Mouse (Mus musculus) midbrain, embryonic 14.5 days (tissue): Measurements from ENCODE around the gene Ccdc169. TPM values are rescaled to one million over a fixed set of nuclear protein-coding genes. Genes with fewer than 3 reads are reported as not detected.

Experiments used
- ATAC-seq: fragments of 200-750 bp; cut with Nextera tagmentation; 2 replicates; pipeline ENCODE4 v1.8.0; 2017; ENCODE audit warnings: moderate number of reproducible peaks, moderate library complexity; ENCODE audit not compliant: low FRiP score, low TSS enrichment
- DNase-seq: peaks from one replicate; pipeline ENCODE4 v3.0.0-alpha.2; 2015
- H3K27ac ChIP-seq: fragments of 300-500 bp; sonication (generic); replicated peaks from 2 replicates; pipeline ENCODE4 v1.5.1; 2014; ENCODE audit warnings: mild to moderate bottlenecking, low read depth, low read length, moderate library complexity
- H3K27me3 ChIP-seq: fragments of 300-500 bp; sonication (generic); 2 replicates; pipeline ENCODE4 v1.6.1; 2014; ENCODE audit warnings: low read length, control low read depth, mixed read lengths; ENCODE audit not compliant: control insufficient read depth, insufficient read depth
- H3K36me3 ChIP-seq: fragments of 300-500 bp; sonication (generic); 2 replicates; pipeline ENCODE4 v1.6.1; 2014; ENCODE audit warnings: low read length, control low read depth; ENCODE audit not compliant: control insufficient read depth, insufficient read depth
- H3K4me1 ChIP-seq: fragments of 300-500 bp; sonication (generic); 2 replicates; pipeline ENCODE4 v1.6.1; 2014; ENCODE audit warnings: mild to moderate bottlenecking, antibody characterized with exemption, low read length, control low read depth; ENCODE audit not compliant: control insufficient read depth, insufficient read depth
- H3K4me2 ChIP-seq: fragments of 300-500 bp; sonication (generic); 2 replicates; pipeline ENCODE4 v1.6.1; 2014; ENCODE audit warnings: mild to moderate bottlenecking, low read length, moderate library complexity
- H3K4me3 ChIP-seq: fragments of 300-500 bp; sonication (generic); replicated peaks from 2 replicates; pipeline ENCODE4 v1.5.1; 2014; ENCODE audit warnings: low read depth, low read length
- H3K9ac ChIP-seq: fragments of 300-500 bp; sonication (generic); replicated peaks from 2 replicates; pipeline ENCODE4 v1.6.1; 2014; ENCODE audit warnings: mild to moderate bottlenecking, low read length, moderate library complexity
- H3K9me3 ChIP-seq: fragments of 300-500 bp; sonication (generic); 2 replicates; pipeline ENCODE4 v1.6.1; 2016; ENCODE audit warnings: low read length, control low read depth, mixed read lengths; ENCODE audit not compliant: control insufficient read depth
- WGBS: fragments of 180-500 bp; shearing (Covaris S2); extraction: QIAGEN DNeasy Blood & Tissue Kit; methylation state at CpG from one replicate; pipeline ENCODE4 v1.1.7; 2014; 5-methylcytosine and 5-hydroxymethylcytosine counted together
- polyA plus RNA-seq: library from polyadenylated mRNA; unstranded; fragments of >200 nt; fragmentation: Nextera tagmentation; extraction: Ambion mirVana; gene quantifications from 2 replicates; pipeline ENCODE4 v1.2.1, GENCODE M21; 2014

Gene Ccdc169
- polyA plus RNA-seq, 1 experiment from 2014 or later = 0.12 TPM

DNA sequence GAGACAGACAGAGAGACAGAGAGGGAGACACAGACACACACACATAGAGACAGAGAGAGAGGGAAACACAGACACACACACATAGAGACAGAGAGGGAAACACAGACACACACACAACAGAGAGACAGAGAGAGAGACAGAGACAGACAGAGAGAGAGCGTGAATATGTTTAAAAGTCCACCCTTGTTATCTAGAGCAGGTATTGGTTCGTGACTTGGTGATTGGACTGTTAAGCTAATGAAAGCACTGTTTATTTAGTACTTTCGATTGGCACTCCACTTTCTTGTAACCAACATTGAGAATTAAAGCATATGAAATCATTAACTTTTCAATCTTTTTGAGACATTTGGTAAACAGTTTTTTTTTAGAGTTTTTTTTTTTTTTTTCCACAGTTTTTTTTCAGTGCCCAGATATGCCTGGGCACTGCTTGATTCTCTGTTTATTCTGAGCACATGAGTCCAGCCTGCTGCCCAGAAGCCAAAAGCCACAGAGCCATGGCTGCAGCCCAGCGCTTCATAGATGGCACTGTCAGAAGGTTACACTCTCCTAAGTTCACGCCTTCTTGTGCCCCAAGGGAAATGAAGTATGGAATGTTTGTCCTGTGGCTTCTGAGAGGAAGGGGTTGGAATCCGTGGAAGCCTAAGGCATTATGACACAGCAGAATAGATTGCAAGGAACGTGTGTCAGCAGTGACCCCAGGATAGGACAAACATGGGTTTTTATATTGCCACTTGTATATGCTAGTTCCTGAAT, 22.6 kb upstream of the Ccdc169 start:
- no peak overlapping the region for H3K4me3 ChIP-seq
- H3K27me3 ChIP-seq = no peaks in the 10 kb centered on the region
- peaks cover 25% of the 10 kb centered on the region for H3K36me3 ChIP-seq
- no peak for DNase-seq
- H3K4me2 ChIP-seq = no peak overlapping the region
- no peak overlapping the region for H3K27ac ChIP-seq
- 84% methylated on average over 7 of the region's 7 CpGs for WGBS
- ATAC-seq = no peak
- H3K4me1 ChIP-seq = peaks cover 13% of the 10 kb centered on the region
- no peak overlapping the region for H3K9ac ChIP-seq
- no peaks in the 10 kb centered on the region for H3K9me3 ChIP-seq

DNA sequence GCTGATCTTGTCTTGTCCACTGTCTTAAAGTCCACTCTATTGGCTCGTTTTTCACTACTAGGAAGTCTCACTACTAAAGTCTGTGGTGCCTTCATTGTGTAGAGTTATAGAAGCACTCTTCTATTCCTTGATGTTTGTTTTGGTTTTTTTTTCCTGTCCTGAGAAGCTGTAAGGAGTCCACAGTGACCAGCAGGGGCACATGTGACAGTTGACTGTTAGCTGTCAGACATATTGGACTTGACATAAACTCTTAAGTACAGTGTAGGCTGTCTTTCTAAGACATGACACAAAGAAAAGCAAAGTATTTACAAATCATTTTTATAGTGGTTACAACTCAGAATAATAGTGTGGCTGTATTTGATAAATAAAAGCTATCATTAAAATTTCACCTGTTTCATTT, 22.1 kb upstream of the Ccdc169 start:
- Histone ChIP-seq H3K9ac (no peak overlapping the region), H3K9me3 (no peaks in the 10 kb centered on the region), H3K27me3 (no peaks in the 10 kb centered on the region), H3K4me1 (peaks cover 13% of the 10 kb centered on the region), H3K36me3 (peaks cover 29% of the 10 kb centered on the region), H3K27ac (no peak overlapping the region), H3K4me2 (no peak overlapping the region), H3K4me3 (no peak overlapping the region)
- no peak for ATAC-seq
- WGBS = 71% methylated on average over 1 of the region's 1 CpGs
- DNase-seq = no peak

DNA sequence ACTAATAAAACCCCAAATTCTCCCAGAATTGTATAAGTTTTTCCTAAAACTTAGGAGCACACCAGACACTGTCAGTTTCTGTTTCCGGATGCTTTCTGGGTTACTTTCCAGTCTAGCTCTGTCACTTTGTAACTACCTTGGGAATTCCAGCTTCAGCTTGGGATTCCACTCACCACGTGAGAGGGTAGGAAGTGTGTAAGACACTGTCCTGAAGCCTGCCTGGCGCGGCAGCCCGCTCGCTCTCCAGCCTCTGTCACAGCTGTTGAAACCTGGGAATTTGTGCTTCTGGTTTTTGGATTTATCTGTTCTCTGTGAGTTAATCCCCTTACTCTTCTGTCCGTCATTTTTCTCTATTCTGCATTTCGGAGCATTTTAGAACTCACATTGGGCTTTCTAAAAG, 21.1 kb upstream of the Ccdc169 start:
- Histone ChIP-seq H3K4me3 (no peak overlapping the region), H3K4me1 (peaks cover 13% of the 10 kb centered on the region), H3K9ac (no peak overlapping the region), H3K27ac (no peak overlapping the region), H3K27me3 (no peaks in the 10 kb centered on the region), H3K4me2 (no peak overlapping the region), H3K36me3 (peaks cover 36% of the 10 kb centered on the region), H3K9me3 (no peaks in the 10 kb centered on the region)
- ATAC-seq (no peak), DNase-seq (no peak)
- WGBS = 86% methylated on average over 8 of the region's 8 CpGs

- DNase-seq (no peak), ATAC-seq (no peak)
- no peak overlapping the region for H3K9ac ChIP-seq
- peaks cover 61% of the 10 kb centered on the region for H3K36me3 ChIP-seq
- peaks cover 4% of the 10 kb centered on the region; the same call in 1 of the 2 replicates for H3K4me1 ChIP-seq
- H3K27ac ChIP-seq = no peak overlapping the region
- H3K4me2 ChIP-seq = no peak overlapping the region
- no peak overlapping the region for H3K4me3 ChIP-seq
- 95% methylated on average over 6 of the region's 6 CpGs for WGBS
- H3K9me3 ChIP-seq = no peaks in the 10 kb centered on the region
- no peaks in the 10 kb centered on the region for H3K27me3 ChIP-seq
Observed at GRCm38 (mm10) chr3:55119275-55119898, 17.8 kb upstream of the Ccdc169 start.

DNA sequence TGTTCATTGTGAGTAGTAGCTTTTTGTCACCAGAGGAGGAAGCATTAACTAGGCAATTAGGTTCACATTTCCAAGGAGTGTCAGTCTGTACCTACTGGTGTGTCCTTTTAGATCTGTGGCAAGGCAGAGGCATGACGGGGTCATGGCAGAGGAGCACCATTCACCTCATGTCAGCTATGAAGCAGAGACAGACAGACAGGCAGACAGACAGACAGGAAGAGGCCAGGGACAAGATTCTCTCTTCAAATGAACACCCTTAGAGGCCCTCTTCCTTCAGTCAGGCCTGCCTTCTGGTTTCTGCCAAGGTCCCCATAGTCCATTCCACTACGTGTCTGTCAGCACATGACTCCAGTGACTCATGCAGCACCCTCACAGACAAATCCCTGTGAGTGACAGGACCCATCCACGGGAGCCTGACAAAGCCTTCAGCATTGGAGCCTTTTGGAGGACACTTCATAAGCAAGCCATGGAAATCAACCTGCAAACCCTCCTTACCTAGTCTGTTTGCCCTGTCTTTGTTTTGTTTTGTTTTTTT, 14.7 kb upstream of the Ccdc169 start:
- H3K4me1 ChIP-seq = no peaks in the 10 kb centered on the region
- no peak overlapping the region for H3K9ac ChIP-seq
- H3K36me3 ChIP-seq = peaks cover 80% of the 10 kb centered on the region
- no peak overlapping the region for H3K27ac ChIP-seq
- H3K4me3 ChIP-seq = no peak overlapping the region
- DNase-seq = no peak
- WGBS = 91% methylated on average over 3 of the region's 3 CpGs
- no peaks in the 10 kb centered on the region for H3K9me3 ChIP-seq
- H3K4me2 ChIP-seq = no peak overlapping the region
- no peaks in the 10 kb centered on the region for H3K27me3 ChIP-seq
- no peak for ATAC-seq

GRCm38 (mm10) chr3:55123064-55123463, 14.1 kb upstream of the Ccdc169 start:
- DNase-seq = no peak
- H3K4me1 ChIP-seq = no peaks in the 10 kb centered on the region
- peaks cover 80% of the 10 kb centered on the region for H3K36me3 ChIP-seq
- H3K27ac ChIP-seq = no peak overlapping the region
- H3K4me3 ChIP-seq = no peak overlapping the region
- no peak overlapping the region for H3K9ac ChIP-seq
- no peak for ATAC-seq
- no peaks in the 10 kb centered on the region for H3K27me3 ChIP-seq
- no peak overlapping the region for H3K4me2 ChIP-seq
- 97% methylated on average over 4 of the region's 4 CpGs for WGBS
- H3K9me3 ChIP-seq = no peaks in the 10 kb centered on the region

DNA sequence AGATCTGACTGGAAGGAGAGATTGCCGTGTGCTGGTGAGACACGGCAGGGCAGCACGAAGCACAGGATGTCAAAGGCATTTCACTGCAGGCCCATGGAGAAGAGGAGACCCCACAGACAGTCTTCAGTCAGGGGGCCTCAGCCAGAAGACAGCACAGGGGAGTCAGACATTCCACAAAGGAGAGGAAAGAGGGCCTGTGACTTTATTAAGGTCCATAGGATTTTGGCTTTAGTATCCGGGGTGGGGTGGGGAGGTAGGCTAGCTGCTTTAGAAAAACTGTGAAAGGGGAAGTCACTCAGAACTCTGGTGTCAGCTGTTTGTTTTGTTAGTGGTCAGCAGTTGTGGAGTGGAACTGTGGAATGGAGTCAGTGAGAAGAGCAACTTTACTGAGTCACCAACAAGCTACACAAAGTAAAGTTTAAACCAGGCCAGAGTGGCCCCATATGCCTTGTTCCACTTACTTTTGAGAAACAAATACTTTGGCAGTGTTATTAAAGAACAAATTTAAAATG, 7.9 kb upstream of the Ccdc169 start:
- Histone ChIP-seq H3K27ac (no peak overlapping the region), H3K36me3 (peaks cover 79% of the 10 kb centered on the region), H3K9me3 (no peaks in the 10 kb centered on the region), H3K27me3 (no peaks in the 10 kb centered on the region), H3K9ac (no peak overlapping the region), H3K4me3 (no peak overlapping the region), H3K4me2 (no peak overlapping the region), H3K4me1 (no peaks in the 10 kb centered on the region)
- no peak for DNase-seq
- 82% methylated on average over 4 of the region's 4 CpGs for WGBS
- no peak for ATAC-seq

DNA sequence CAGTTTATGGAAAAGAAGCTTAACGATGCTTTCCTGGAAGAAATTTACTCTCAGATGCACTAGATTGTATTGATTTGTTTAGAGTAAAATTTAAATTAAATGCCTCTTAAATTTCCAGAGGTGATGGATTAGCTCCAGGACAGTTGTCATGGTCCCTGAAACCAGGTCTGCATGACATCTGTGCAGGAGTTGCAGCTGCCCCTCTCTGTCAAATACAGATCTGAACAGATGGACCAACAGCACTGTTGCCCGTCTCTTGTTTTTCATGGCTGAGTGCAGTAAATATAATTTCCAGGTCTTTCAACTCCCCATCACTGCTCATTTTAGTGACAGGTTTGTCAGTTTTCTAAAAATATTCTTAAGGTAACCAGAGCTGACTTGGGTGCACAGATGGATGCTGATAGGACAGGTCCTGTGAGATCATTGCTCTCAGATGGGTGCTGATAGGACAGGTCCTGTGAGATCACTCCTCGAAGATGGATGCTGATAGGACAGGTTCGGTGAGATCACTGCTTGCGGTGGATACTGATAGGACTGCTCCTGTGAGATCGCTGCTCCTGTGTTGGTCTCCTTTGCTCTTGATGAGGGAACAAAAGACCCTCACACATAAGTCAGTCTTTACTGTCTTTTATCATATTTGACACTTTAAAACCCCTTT, 5.4 kb upstream of the Ccdc169 start:
- ATAC-seq (no peak), DNase-seq (no peak)
- no peaks in the 10 kb centered on the region for H3K4me1 ChIP-seq
- H3K4me2 ChIP-seq = no peak overlapping the region
- H3K27ac ChIP-seq = no peak overlapping the region
- no peaks in the 10 kb centered on the region for H3K27me3 ChIP-seq
- 92% methylated on average over 6 of the region's 6 CpGs for WGBS
- no peaks in the 10 kb centered on the region for H3K9me3 ChIP-seq
- H3K36me3 ChIP-seq = peaks cover 81% of the 10 kb centered on the region
- no peak overlapping the region for H3K9ac ChIP-seq
- H3K4me3 ChIP-seq = no peak overlapping the region
